Mouse (Mus musculus) brain, embryonic 14.5 days (tissue): ENCODE measurements at regions not wholly inside any gene's neighbourhood (a gene's known extent, or its start where the extent isn't known, plus 50 kb on each side); places are given as distances from the start of the nearest gene placed in this dataset.

Experiments used
- CTCF ChIP-seq: fragments of 200-500 bp; IDR thresholded peaks from 2 replicates; pipeline ENCODE4 v1.5.1; 2012; ENCODE audit warnings: inconsistent platforms, mild to moderate bottlenecking, moderate library complexity, borderline replicate concordance; ENCODE audit not compliant: insufficient read depth, insufficient read length; ENCODE audit errors: extremely low read depth
- POLR2A ChIP-seq: fragments of 200-500 bp; IDR thresholded peaks from 2 replicates; pipeline ENCODE4 v1.6.1; 2012; ENCODE audit warnings: mild to moderate bottlenecking, inconsistent platforms, borderline replicate concordance; ENCODE audit not compliant: poor library complexity, insufficient read depth, insufficient read length, severe bottlenecking; ENCODE audit errors: extremely low read depth

DNA sequence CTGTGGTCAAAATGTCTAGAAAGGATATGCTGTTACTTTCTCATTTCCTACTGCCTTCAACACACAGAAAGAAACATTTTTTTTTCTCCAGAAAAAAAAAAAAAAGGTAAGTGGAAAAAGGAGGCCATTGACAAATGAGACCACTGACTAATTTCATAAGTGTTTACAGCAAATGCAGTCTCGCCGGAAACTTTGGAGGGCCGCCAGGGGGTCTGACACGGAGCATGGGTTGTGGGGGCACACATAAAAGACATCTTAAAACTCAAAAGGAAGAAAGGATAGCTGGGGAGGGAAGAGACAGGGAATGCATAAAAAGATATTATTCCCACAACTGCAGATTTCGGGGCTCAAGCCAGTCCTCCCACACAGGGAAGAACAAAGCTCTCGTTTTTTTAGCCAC lies 109.3 kb downstream of the Tex36 start:
- TF ChIP-seq CTCF (no peak), POLR2A (no peak)
